Mouse (Mus musculus) midbrain, embryonic 13.5 days (tissue): ENCODE measurements around the gene Adcy1. TPM values are rescaled to one million over a fixed set of nuclear protein-coding genes. Genes with fewer than 3 reads are reported as not detected.

Experiments
- polyA plus RNA-seq: library from polyadenylated mRNA; unstranded; fragments of >200 nt; fragmentation: Nextera tagmentation; extraction: Ambion mirVana; gene quantifications from 2 replicates; pipeline ENCODE4 v1.2.1, GENCODE M21; 2015

Gene Adcy1
- polyA plus RNA-seq, 1 experiment from 2014 or later = 3.0 TPM

Other genes with a start within 250 kb of the Adcy1 start
- not detected in 2 replicates for gene Gm11983, start 225.8 kb upstream of the Adcy1 start, polyA plus RNA-seq
- gene Gm11985, start 125.1 kb downstream of the Adcy1 start, polyA plus RNA-seq = not detected in 2 replicates
- gene Igfbp1, start 134.3 kb downstream of the Adcy1 start, polyA plus RNA-seq = 0.09 and 0.17 TPM in 2 replicates
- gene Igfbp3, start 150.4 kb downstream of the Adcy1 start, polyA plus RNA-seq = 5.6 and 7.1 TPM in 2 replicates